Mouse (Mus musculus): ENCODE results near the gene Cp.
"Not testable (repeated sequence)": the region's sequence is repeated elsewhere in the genome, so short reads cannot be mapped to it uniquely, and the experiment has no call there.

Cp gene

DNA sequence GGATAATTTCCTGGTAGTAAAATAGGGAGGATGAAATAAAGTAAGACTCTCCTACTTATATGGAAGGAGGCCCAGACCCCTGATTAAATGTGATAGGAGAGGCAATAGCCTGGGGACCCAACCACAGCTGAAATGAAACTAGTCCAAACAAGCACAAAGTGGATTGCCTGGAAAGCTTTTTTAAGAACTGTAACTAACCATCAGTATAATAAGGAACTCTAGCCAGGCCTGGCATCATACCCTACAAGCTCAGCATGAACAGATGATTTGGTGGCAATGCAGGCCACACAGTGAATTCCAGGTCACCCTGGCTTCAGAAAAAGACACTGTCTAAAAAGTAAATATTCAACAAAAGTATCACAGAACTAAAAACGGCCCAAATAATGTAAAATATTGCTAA is 48.8 kb downstream of the Cp start:
- no peak for DNase-seq (ENCODE audit: low read depth, low spot score)

DNA sequence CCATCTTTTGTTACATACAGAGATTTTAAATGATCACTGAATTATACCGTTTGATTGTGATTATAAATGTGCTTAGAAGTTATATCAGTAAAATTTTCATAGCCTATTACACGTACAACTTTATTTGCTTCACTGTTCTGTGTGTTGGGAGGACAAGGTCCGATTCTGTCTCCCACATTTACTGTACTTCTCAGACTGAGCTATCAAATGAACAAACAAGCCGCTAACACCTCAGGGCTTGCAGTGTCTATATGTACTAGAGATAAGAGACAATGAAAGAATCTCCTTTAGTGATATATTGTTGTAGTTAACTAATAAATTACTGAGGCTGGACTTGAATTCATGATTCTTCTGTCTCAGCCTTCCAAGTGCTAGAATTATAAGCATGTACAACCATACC is 50.4 kb downstream of the Cp start:
- DNase-seq (ENCODE audit: low read depth, low spot score) = no peak

DNA sequence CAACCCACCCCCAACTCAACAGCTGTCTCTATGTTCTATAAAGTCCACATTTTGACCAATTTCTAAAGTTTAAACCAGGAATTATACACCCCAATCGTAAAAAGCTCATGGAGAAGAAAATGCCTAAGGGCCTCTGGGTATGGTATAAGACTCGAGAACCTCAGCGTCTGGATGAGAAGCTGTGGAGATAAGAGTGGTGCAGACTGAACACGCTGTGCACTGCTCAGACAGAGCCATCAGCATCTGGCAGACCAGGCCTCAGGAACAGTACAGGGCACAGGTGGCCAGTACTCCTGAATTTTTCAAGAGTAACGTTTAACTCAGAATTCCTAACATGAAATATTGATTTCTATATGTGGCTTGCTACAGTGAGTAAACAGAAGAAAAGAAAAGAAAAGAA is 50.9 kb downstream of the Cp start:
- DNase-seq (ENCODE audit: low read depth, low spot score) = no peak

DNA sequence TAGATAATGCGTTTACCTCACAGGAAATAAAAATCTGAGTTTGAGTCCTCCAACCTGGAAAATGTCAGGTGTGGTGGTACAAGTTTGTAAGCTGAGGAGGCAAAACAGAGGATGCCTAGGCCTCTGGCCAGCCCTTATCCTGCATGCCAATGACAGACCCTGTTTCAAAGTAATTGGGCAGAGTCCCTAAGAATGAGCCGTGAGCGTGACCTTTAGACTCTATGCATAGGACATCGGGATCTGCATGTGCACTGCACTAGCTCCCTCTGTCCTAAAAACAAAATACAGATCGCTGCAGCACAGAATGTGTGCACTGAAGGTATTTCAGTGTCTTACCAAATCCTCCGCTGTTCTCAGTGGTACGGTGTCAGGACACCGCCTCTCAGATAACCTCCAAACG is 53.6 kb downstream of the Cp start:
- DNase-seq (ENCODE audit: low read depth, low spot score) = no peak

DNA sequence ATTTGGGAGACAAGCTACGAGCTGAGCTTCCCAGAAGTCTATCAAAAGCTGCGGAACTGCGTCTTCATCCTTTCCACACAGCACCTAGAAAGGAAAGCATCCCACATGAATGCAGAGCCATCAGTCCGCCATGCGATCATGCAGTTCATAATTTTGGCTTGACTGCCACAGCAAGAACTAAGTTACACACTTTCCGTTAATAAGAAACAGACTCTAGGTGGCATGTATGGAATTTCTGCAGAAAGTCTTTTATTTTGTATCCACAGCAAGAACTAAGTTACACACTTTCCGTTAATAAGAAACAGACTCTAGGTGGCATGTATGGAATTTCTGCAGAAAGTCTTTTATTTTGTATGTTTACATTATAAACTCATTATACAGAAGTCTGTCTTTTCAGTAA is 54.1 kb downstream of the Cp start:
- DNase-seq (ENCODE audit: low read depth, low spot score) = not testable (repeated sequence)

DNA sequence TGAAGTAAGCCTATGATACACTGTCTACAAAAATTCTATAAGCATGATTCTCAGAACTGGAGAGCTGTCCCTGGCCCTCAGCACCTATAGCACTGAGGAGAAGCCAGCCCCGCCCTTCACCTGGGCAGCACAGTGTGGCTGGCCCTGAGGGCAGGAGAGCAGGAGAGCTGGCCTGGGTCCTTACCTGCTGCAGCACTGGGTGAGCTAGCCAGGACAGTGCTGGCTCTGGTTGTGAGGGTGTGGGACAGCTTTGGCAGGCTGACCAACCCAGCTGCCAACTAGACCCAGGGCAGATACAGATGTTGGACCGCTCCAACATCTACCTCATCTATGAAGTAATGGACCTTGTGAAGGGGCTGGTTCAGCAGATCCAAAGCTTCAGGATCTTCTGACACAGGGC is 57.6 kb downstream of the Cp start:
- no peak for DNase-seq (ENCODE audit: low read depth, low spot score)

DNA sequence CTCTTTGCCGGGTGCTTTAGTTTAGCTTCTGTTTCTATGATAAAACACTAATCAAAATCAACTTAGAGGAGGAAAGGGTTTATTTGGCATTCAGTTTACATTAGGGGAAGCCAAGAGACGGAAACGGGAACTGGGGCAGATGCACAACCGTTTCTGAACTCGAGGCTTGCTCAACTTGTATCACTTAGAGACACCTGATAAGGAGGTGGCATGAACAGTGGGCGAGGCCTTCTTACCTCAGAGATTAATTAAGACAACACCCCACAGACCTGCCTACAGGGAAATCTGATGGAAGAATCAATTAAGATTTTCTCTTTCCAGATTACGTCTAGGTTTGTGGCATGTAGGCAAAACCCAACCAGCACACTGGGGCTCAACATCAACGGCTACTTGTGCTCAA is 61.2 kb downstream of the Cp start:
- no peak for DNase-seq (ENCODE audit: low read depth, low spot score)

DNA sequence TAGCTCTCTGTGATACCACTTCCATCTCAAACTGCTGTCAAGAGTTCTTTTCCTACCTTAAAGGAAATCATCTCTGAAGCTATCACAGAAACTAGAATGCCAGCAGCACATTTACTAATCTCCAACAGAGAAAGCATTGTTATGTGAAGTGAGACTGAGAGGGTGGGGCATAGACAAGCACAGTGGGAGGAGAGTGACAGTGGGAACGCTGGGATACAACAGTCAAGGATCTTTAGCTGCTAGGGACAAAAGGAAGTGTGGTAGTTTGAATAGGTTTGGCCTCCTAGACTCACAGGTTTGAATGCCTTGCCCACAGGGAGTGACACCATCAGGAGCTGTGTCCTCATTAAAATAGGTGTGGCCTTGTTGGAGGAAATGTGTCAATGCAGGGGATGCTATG is 67.0 kb downstream of the Cp start:
- DNase-seq (ENCODE audit: low read depth, low spot score) = peak; percentile 99

DNA sequence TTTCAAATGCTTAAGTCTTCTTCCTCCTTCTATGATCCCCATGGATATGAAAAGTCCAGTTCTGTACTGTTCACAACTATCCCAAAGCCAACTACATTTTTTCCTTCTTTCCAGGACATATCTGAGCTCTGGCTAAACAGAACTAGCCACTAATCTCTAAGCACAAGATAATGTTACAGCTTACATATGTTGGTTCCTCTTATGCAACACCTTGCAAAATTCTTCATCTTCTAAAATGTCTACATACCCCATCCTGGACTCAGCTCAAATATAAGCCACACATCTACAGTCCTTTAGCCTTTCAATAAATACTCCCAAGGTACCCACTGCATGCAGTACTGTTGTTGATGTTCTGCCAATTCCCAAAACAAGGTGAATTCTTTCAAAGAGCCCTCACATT is 69.6 kb downstream of the Cp start:
- no peak for DNase-seq (ENCODE audit: low read depth, low spot score)

DNA sequence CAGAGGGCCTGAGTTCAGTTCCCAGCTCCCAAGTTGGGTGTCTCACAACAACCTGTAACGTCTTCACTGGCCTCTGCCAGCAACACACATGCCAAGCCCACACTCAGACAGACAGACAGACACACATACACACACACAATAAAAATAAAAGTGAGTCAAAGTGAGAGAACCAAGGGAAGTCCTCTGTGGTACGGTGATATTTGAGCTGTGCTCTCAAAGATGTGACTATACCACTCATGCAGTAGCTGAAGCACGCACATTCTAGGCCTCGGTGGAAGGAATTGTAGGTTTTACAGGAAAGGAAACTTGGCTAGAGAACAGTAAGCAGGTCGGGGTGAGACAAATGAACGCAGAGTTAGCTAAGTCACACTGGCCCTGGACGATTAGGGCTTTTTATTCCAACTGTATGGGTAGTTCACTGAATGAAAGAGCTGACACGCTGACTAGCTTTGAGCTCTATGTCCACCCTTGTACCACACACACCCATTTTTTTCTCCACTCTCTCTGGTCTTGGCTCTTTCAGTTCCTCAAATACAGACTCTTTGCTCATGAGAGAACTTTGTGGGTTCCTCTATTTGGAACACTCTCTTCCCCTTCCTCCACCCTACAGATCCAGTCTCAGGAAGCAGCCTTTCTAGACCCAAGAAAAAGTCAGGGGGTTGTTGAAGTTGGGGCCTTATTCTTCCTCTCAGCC is 70.3 kb downstream of the Cp start:
- no peak for DNase-seq (ENCODE audit: low read depth, low spot score)

DNA sequence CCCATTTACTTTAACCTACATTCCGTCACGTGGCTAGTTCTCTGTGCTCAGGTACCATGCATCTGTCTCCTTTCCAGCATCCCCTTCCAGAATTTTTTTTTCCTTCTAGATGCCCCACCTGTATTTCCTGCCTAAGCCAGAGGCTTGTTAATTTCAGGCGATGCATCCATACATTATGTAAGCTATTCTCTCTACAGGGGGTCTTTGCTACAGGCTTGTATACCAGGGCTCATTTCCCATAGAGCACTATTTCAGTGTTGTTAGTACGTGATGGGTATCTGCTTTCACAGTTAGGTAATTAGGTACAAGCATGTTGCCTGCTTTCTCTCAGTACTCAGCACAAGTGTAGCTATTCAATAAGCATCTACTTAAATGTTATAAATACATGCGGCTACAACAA is 70.9 kb downstream of the Cp start:
- peak; percentile 28 for DNase-seq (ENCODE audit: low read depth, low spot score)

DNA sequence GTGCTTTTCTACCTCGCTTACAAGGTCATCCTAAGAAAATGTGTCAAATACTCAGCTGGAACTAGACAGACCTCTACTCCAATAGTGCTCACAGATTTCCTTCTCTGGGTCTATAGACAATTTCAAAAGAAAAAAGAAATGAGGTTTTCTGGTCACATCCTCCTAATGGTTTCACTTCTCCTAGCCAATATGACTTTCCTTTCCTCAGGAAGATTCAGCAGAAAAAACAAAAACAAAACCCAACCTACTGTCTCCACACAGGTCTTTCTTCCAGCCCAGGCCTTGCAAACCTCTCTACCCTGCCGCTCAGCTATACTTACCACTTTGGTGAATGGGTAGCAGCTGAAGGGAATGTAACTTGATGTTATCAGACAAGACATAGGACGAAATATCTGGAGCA is 71.8 kb downstream of the Cp start:
- no peak for DNase-seq (ENCODE audit: low read depth, low spot score)

DNA sequence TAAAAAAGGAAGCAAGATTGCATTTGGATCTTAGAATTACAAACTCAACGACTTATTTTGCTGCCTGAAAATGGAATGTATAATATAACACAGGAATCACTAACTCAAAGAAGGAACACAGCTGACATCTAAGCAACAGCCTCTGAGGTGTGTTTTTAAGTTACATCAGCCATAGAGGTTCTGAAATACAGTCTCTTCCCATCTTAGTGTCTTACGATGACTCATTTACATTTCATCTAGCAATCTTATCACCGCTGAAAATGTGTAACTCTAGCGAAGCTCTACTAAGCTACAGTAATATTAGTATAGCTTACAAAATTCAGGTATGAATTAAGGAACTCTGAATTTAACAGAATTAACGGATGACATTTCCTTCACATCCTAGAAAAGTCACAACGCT is 74.0 kb downstream of the Cp start:
- DNase-seq (ENCODE audit: low read depth, low spot score) = no peak

DNA sequence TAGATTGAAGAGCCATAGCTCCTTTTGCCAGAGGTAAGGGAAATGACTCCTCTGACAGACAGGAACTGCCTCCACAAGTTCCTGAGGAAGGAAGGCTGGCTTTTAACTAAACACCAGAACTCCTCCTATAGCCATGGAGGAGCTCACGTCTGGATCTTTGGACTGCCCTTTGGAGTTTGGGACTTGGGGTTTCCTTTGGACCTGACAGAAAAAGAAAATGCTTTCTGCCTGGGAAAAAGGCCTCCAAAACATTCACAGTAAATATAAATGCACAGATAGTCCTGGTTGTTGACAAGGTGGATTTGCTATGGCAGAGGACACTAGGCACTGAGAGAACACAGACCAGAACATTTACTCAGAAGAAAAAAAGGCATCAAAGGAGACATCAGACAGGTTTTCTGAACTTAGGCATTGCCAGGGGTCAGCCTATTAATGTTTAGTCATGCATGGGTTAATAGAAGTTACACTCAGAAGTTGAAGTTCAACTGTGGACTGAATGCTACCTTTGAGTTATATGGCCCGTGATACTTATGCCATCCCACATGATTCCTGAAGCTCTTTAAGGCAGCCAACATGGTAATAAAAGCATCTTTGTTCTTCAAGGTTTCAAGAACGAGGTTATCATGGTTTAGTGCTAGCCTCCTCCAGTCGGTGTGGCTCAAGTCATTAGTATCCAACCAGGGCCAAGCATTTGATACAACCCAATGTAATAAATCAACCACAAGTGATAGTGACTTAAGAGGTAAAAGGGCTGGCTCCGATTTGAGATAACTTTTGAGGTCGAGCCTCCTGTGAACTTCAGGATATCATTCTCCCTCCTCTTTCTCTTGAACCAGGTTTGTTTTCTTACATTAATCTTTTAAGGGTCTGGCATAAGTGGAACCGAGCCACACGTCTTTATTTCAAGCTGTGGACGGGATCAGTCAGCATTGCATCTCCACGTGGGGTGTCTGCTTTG is 77.2 kb downstream of the Cp start:
- no peak for DNase-seq (ENCODE audit: low read depth, low spot score)

DNA sequence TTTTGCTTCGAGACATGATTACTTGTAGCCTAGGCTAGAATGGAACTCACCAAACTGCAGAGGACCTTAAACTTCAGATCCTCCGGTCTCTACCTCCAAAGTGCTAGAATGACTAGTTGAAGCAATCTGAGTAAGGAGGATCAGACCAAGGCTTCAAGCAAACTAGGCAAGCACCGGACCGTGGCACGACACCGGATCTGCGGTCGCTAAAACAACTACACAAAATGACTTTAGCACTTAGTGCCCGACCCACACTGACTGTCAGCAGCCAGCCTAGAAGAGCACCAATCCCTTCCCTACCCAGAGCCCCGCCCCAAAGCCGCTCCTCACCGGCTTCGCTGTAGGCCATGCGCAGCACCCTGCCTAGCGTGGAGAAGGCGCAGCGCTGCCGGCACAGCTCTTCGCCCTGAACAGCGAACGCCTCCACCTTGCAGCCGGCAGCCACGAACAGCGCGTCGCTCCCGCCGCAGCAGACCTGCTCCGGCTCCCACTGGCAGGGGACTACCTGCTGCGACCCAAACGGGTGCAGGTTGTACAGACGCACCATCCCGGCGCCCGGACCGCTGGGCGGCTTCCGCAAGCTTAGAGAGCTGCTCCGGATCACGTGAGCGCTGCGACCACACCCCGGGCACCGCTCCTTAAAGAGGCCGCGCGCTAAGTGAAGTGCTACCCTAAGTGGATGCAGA is 78.0 kb downstream of the Cp start, which contains the start of gene Hps3:
TSS of gene Hps3 (minus strand) at position 597 of the 686 bp plus-strand sequence.
- peak; percentile 90 for DNase-seq (ENCODE audit: low read depth, low spot score)

DNA sequence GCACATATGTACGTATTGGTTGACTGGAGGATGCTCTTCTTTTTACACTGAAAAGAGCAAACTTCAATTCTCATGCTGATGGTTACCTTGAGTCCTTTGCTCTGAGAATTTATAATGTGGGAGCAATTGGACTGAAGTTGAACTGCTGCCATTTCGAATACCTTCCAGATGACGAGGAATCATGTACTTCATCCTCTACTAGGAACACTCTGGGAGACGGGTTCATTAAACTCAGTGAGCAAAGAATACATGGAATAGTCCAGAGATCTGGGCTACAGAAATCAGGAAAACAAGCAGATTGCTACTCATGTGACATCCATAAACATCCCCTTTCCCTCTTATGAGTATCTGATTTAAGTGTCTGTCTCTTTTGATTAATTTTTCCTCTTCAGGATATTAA is 79.2 kb downstream of the Cp start:
- no peak for DNase-seq (ENCODE audit: low read depth, low spot score)

DNA sequence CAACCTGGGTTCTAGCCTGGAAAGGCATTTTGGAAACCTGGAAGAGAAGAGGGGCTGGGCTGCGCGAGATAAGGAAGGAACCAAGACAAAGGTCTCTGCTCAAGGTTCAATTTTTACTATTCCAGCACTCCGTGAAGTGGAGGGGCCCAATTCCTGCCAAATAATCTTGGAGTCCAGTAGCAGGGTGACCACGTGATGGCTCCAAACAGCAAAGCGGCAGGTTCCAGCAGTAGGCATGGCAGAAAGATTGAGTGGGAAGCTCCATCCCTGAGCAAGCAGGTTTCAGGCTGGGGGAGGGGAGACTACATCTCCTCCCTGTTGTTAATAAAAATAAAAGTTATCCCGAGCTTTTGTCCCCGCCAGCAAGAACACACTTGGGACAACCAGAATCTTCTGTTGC is 84.6 kb downstream of the Cp start:
- not testable (repeated sequence) for DNase-seq (ENCODE audit: low read depth, low spot score)

DNA sequence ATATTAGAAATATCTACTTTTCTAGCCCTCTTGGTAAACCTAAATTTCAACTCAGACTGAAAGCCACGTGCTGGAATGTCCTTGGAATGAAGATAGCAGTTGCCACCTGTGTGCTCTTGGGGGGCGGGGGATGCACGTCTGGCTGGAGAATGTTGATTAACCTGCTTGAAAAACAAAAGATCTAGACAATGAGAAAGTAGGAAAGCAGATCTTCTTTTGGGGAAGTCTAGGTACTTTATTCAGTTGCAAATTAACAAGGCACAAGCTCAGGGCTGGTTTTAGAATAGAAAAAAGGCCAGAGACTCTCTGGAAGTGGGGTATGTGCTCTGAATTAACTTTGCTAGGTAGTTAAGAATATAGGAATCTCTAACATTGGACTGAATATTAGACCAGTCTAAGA is 87.9 kb downstream of the Cp start:
- DNase-seq (ENCODE audit: low read depth, low spot score) = peak; percentile 60

DNA sequence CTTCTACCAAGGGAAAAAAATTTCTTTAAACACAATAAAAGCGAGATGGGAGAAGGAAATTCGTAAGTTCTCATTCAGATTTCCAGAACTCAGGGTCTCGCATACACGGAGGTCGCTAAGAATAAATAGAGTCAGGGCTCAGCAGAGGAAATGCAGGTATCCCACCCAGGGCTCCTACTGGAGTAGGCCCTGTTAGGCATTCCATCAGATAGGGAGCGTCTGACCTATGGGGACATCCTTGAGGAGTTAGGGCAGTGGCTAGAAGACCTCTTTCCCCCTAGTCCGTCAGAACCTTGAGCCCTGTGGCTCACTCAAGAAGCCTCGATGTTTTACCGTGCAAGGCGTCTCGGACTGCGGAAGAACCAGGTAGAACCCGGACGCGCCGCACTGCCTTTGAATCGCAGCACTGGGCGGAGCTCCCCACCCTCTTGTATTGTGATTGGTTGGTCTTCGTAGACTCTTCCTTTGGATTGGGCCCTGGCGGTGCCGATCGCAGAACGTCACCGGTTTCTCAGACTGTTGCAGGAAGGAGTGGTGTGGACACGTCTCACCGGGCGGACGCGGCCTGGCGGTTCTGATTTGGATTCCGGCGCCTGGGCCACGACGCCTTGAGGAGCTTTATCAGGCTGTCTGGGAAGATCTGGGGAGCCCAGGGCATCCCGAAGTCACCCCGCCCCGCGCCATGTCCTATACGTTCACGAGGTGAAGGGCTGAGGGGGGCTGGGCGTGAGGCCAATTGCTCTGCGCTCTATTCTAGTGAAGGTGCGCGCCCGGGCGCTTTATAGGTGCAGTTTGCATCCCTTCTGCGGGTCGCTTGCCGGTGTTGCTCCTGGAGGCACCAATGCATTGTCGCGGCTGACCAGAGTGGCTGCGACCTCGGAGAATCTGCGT is 100.7 kb downstream of the Cp start, which contains the start of gene Hltf:
TSS of gene Hltf (plus strand) at position 506 of the 891 bp plus-strand sequence.
- DNase-seq (ENCODE audit: low read depth, low spot score) = peak; percentile 97

DNA sequence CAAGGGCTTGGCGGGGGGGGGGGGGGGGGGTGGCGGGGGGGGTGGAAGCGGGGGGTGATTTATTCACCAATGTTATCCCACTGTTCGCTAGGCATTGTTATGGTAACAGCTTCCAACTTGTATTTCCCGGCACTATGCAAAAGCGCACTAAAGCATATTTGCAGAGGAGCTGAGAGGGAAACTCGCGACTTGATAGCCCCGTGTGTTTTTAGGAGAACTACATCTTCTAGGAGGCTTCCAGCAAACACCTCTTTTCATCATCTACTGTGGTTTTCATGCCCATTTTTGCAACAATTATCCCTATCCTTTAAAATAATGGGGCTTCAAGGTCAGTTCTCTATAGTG is 101.3 kb downstream of the Cp start:
- no peak for DNase-seq (ENCODE audit: low read depth, low spot score)

Measured in ES-CJ7 (cell line).